Mouse (Mus musculus) Patski (cell line): ENCODE data around the gene Cenpu. TPM values are rescaled to one million over a fixed set of nuclear protein-coding genes. Genes with fewer than 3 reads are reported as not detected.

ENCODE experiments used
- ATAC-seq: fragments of 100-300 bp; one replicate; pipeline ENCODE4 v1.8.0; 2021
- CTCF ChIA-PET: fragments of 350-600 bp; sonication (Branson Sonifier 250); formaldehyde crosslinking; loops from one replicate; lab custom pipeline; 2022; ENCODE audit warnings: inconsistent platforms; lab: Charles Lee
- POLR2A ChIA-PET: fragments of 350-600 bp; sonication (Branson Sonifier 250); formaldehyde crosslinking; loops from one replicate; lab custom pipeline; 2022; ENCODE audit warnings: antibody characterized with exemption, inconsistent platforms; lab: Charles Lee
- DNase-seq: peaks from one replicate; pipeline ENCODE4 v3.0.0-alpha.2; 2011; ENCODE audit warnings: low read depth, low spot score
- H3K27me3 ChIP-seq: fragments of 371-371 bp; one replicate; pipeline ENCODE4 v1.5.1; 2021
- CTCF ChIP-seq: fragments of 100-300 bp; IDR thresholded peaks from one replicate; pipeline ENCODE4 v1.5.1; 2021
- in situ Hi-C: fragments of 300-500 bp; cut with MboI; formaldehyde crosslinking; loops from 3 replicates; pipeline ENCODE4 v1.11.1; 2018; ENCODE audit warnings: low pct_unique_long_range_greater_than_20kb, mixed read lengths
- polyA plus RNA-seq: library from polyadenylated mRNA; unstranded; gene quantifications from one replicate; pipeline ENCODE4 v1.2.3, GENCODE M21; 2021

Gene Cenpu
- 7.9 TPM for polyA plus RNA-seq

- DNase-seq (peak; percentile 94), ATAC-seq (peak; percentile 92)
- in situ Hi-C loops, result no loop called here
- POLR2A ChIA-PET, result interaction anchor here (0.6 to 0.8 kb wide), 4 partner anchors 12 to 672 kb away, joined by 3 read pairs; no protein-coding TSS in a partner anchor
- no peaks in the 10 kb centered on the region for H3K27me3 ChIP-seq
- no peak for TF ChIP-seq CTCF
- CTCF ChIA-PET, result interaction anchor here (0.8 kb wide), 1 partner anchor 41 kb away, joined by 3 read pairs; no protein-coding TSS in a partner anchor
These were observed at the start of gene Cenpu for GRCm38 (mm10) chr8:46551615-46552440. Gene Cenpu, plus strand, starts transcription at chr8:46552028.

GRCm38 (mm10) chr8:46502333-46503071 lies 49.3 kb upstream of the Cenpu start:
- in situ Hi-C loops, result no loop called here
- ATAC-seq, result no peak
- H3K27me3 ChIP-seq, result no peaks in the 10 kb centered on the region
- no peak for TF ChIP-seq CTCF
- CTCF ChIA-PET, result interaction anchor here (1.7 kb wide), 1 partner anchor 16 kb away, joined by 3 read pairs; no protein-coding TSS in a partner anchor
- DNase-seq, result no peak
- POLR2A ChIA-PET, result no interaction called here

- no peaks in the 10 kb centered on the region for H3K27me3 ChIP-seq
- no peak for TF ChIP-seq CTCF
- no peak for DNase-seq
- in situ Hi-C loops, result no loop called here
- ATAC-seq, result no peak
- CTCF ChIA-PET, result interaction anchor here (1.7 kb wide), 1 partner anchor 15 kb away, joined by 3 read pairs; no protein-coding TSS in a partner anchor
- POLR2A ChIA-PET, result no interaction called here
These were observed 48.6 kb upstream of the Cenpu start for GRCm38 (mm10) chr8:46503072-46503695.

- CTCF ChIA-PET, result no interaction called here
- POLR2A ChIA-PET, result no interaction called here
- in situ Hi-C loops, result no loop called here
- DNase-seq (no peak), ATAC-seq (no peak)
- TF ChIP-seq CTCF, result no peak
- no peaks in the 10 kb centered on the region for H3K27me3 ChIP-seq
These were observed 47.6 kb upstream of the Cenpu start for GRCm38 (mm10) chr8:46504196-46504595.

- ATAC-seq, result no peak
- no peaks in the 10 kb centered on the region for H3K27me3 ChIP-seq
- in situ Hi-C loops, result no loop called here
- no peak for TF ChIP-seq CTCF
- ChIA-PET CTCF (no interaction called here), POLR2A (interaction anchor here (1.1 kb wide), 1 partner anchor 8 kb away, joined by 3 read pairs; no protein-coding TSS in a partner anchor)
- no peak for DNase-seq
These were observed 43.1 kb upstream of the Cenpu start for GRCm38 (mm10) chr8:46508488-46509395.

GRCm38 (mm10) chr8:46509474-46509873 lies 42.4 kb upstream of the Cenpu start:
- no peak for DNase-seq
- no peaks in the 10 kb centered on the region for H3K27me3 ChIP-seq
- TF ChIP-seq CTCF, result no peak
- POLR2A ChIA-PET, result interaction anchor here (1.1 kb wide), 1 partner anchor 9 kb away, joined by 3 read pairs; no protein-coding TSS in a partner anchor
- CTCF ChIA-PET, result no interaction called here
- no peak for ATAC-seq
- in situ Hi-C loops, result no loop called here

- H3K27me3 ChIP-seq, result no peaks in the 10 kb centered on the region
- no peak for TF ChIP-seq CTCF
- ATAC-seq (no peak), DNase-seq (no peak)
- CTCF ChIA-PET, result interaction anchor here (1.4 kb wide), 1 partner anchor 36 kb away, joined by 4 read pairs; no protein-coding TSS in a partner anchor
- POLR2A ChIA-PET, result no interaction called here
- in situ Hi-C loops, result no loop called here
These were observed 40.5 kb upstream of the Cenpu start for GRCm38 (mm10) chr8:46511336-46511735.

GRCm38 (mm10) chr8:46512538-46512937 lies 39.3 kb upstream of the Cenpu start:
- no peak for ATAC-seq
- CTCF ChIA-PET, result interaction anchor here (1.0 kb wide), 1 partner anchor 20 kb away, joined by 3 read pairs; no protein-coding TSS in a partner anchor
- DNase-seq, result no peak

GRCm38 (mm10) chr8:46514027-46514426 lies 37.8 kb upstream of the Cenpu start:
- TF ChIP-seq CTCF, result no peak
- POLR2A ChIA-PET, result no interaction called here
- no peaks in the 10 kb centered on the region for H3K27me3 ChIP-seq
- no peak for ATAC-seq
- DNase-seq, result no peak
- in situ Hi-C loops, result no loop called here
- CTCF ChIA-PET, result no interaction called here

More at GRCm38 (mm10) chr8:46512538-46512937, 39.3 kb upstream of the Cenpu start:
- no peaks in the 10 kb centered on the region for H3K27me3 ChIP-seq
- in situ Hi-C loops, result no loop called here
- no peak for TF ChIP-seq CTCF
- POLR2A ChIA-PET, result no interaction called here
